Mouse (Mus musculus) CH12.LX (cell line): ENCODE results near the gene Lrp5. TPM values are rescaled to one million over a fixed set of nuclear protein-coding genes. Genes with fewer than 3 reads are reported as not detected.
A peak's percentile ranks its signal among the peaks of the same experiment; 100 is the strongest.

Source experiments
- DNase-seq: peaks from one replicate; pipeline ENCODE4 v3.0.0-alpha.2; 2013; ENCODE audit errors: extremely low read depth
- H3K27ac ChIP-seq: 2 replicates; pipeline ENCODE4 v1.5.1; 2012; ENCODE audit warnings: low read depth, mild to moderate bottlenecking, control low read depth, moderate library complexity; ENCODE audit not compliant: insufficient read depth
- H3K27me3 ChIP-seq: replicated peaks from 2 replicates; pipeline ENCODE3; 2012; ENCODE audit warnings: inconsistent platforms
- H3K36me3 ChIP-seq, 2 experiments: replicated peaks in 1 of 2; 2 replicates each; pipeline versions ENCODE3 to v1.6.1; 2012; ENCODE audit warnings: inconsistent platforms in 1 of 2, low read length in 1 of 2, mild to moderate bottlenecking in 1 of 2, mixed read lengths in 1 of 2, moderate library complexity in 1 of 2; ENCODE audit not compliant: control insufficient read depth in 1 of 2, insufficient read depth in 1 of 2
- H3K4me1 ChIP-seq, 2 experiments: 2 replicates each; pipeline ENCODE4 v1.6.1; 2012; ENCODE audit warnings: inconsistent platforms in 1 of 2, moderate library complexity in 1 of 2; ENCODE audit not compliant: insufficient read depth in 2 of 2, control insufficient read depth in 1 of 2
- H3K4me2 ChIP-seq: 2 replicates; pipeline ENCODE4 v1.6.1; 2012; ENCODE audit warnings: low read depth, mild to moderate bottlenecking, control low read depth; ENCODE audit not compliant: poor library complexity, insufficient read depth, severe bottlenecking
- H3K4me3 ChIP-seq, 3 experiments: fragments of 150-350 bp in 1 of 3; sonication (generic) in 1 of 3; replicated peaks in 1 of 3; 2 replicates each; pipeline versions ENCODE3 to v1.5.1; 2011 to 2012; ENCODE audit warnings: low read depth in 2 of 3, low read length in 2 of 3, mild to moderate bottlenecking in 2 of 3, moderate library complexity in 2 of 3, control low read depth in 1 of 3, improper control_type of control experiment in 1 of 3, inconsistent platforms in 1 of 3, mixed read lengths in 1 of 3; ENCODE audit not compliant: poor library complexity in 1 of 3
- H3K79me2 ChIP-seq: replicated peaks from 2 replicates; pipeline ENCODE4 v1.6.1; 2012; ENCODE audit warnings: mild to moderate bottlenecking, moderate library complexity; ENCODE audit not compliant: control insufficient read depth, poor library complexity, insufficient read depth, severe bottlenecking; ENCODE audit errors: extremely low read depth
- H3K9ac ChIP-seq: 2 replicates; pipeline ENCODE4 v1.6.1; 2012; ENCODE audit warnings: low read depth, mild to moderate bottlenecking, control low read depth, moderate library complexity; ENCODE audit not compliant: insufficient read depth
- H3K9me3 ChIP-seq: replicated peaks from 2 replicates; pipeline ENCODE3; 2012; ENCODE audit warnings: low read length, inconsistent platforms, mixed read lengths
- CTCF ChIP-seq, 2 experiments: IDR thresholded peaks in 1 of 2; conservative IDR thresholded peaks in 1 of 2; 2 replicates each; pipeline ENCODE4 v1.5.1; 2011 to 2012; ENCODE audit warnings: low read depth in 2 of 2, low read length in 2 of 2, improper control_type of control experiment in 1 of 2, inconsistent platforms in 1 of 2, mild to moderate bottlenecking in 1 of 2, moderate library complexity in 1 of 2
- ETS1 ChIP-seq: conservative IDR thresholded peaks from 2 replicates; pipeline ENCODE4 v1.6.1; 2012; ENCODE audit warnings: low read depth, mild to moderate bottlenecking, inconsistent platforms, low read length, improper control_type of control experiment, moderate library complexity
- JUN ChIP-seq: IDR thresholded peaks from 2 replicates; pipeline ENCODE4 v1.6.1; 2011; ENCODE audit warnings: low read depth, mild to moderate bottlenecking, low read length, improper control_type of control experiment, moderate library complexity; ENCODE audit not compliant: insufficient read depth
- JUND ChIP-seq: conservative IDR thresholded peaks from 2 replicates; pipeline ENCODE4 v1.6.1; 2011; ENCODE audit warnings: low read depth, low read length, improper control_type of control experiment
- MAX ChIP-seq: IDR thresholded peaks from 2 replicates; pipeline ENCODE4 v1.6.1; 2011; ENCODE audit warnings: low read length, improper control_type of control experiment
- MYC ChIP-seq: IDR thresholded peaks from 2 replicates; pipeline ENCODE4 v1.6.1; 2011; ENCODE audit warnings: low read depth, mild to moderate bottlenecking, improper control_type of control experiment, low read length
- NELFE ChIP-seq: IDR thresholded peaks from 2 replicates; pipeline ENCODE4 v1.6.1; 2011; ENCODE audit warnings: low read depth, low read length, improper control_type of control experiment
- POLR2A ChIP-seq: IDR thresholded peaks from 2 replicates; pipeline ENCODE4 v1.6.1; 2011; ENCODE audit warnings: low read depth, mild to moderate bottlenecking, improper control_type of control experiment, low read length
- POLR2AphosphoS2 ChIP-seq: IDR thresholded peaks from 2 replicates; pipeline ENCODE4 v1.6.1; 2011; ENCODE audit warnings: low read depth, low read length, improper control_type of control experiment
- RAD21 ChIP-seq: IDR thresholded peaks from 2 replicates; pipeline ENCODE4 v1.6.1; 2011; ENCODE audit warnings: low read depth, mild to moderate bottlenecking, low read length, improper control_type of control experiment, moderate library complexity
- RCOR1 ChIP-seq: conservative IDR thresholded peaks from 2 replicates; pipeline ENCODE4 v1.6.1; 2012; ENCODE audit warnings: low read depth, mild to moderate bottlenecking, inconsistent platforms, low read length, improper control_type of control experiment
- SMC3 ChIP-seq: IDR thresholded peaks from 2 replicates; pipeline ENCODE4 v1.6.1; 2011; ENCODE audit warnings: low read depth, low read length, improper control_type of control experiment
- TBP ChIP-seq: conservative IDR thresholded peaks from 2 replicates; pipeline ENCODE4 v1.6.1; 2011; ENCODE audit warnings: low read depth, low read length, improper control_type of control experiment
- TCF12 ChIP-seq: IDR thresholded peaks from 2 replicates; pipeline ENCODE4 v1.6.1; 2014; ENCODE audit warnings: low read depth, mild to moderate bottlenecking, inconsistent platforms, low read length, improper control_type of control experiment
- ZKSCAN1 ChIP-seq: IDR thresholded peaks from 2 replicates; pipeline ENCODE4 v1.6.1; 2012; ENCODE audit warnings: low read depth, inconsistent platforms, low read length, improper control_type of control experiment, borderline replicate concordance
- ZMIZ1 ChIP-seq: IDR thresholded peaks from 2 replicates; pipeline ENCODE4 v1.6.1; 2012; ENCODE audit warnings: low read depth, mild to moderate bottlenecking, inconsistent platforms, low read length, improper control_type of control experiment
- ZNF384 ChIP-seq: IDR thresholded peaks from 2 replicates; pipeline ENCODE4 v1.6.1; 2012; ENCODE audit warnings: low read depth, low read length, improper control_type of control experiment, inconsistent platforms
- dilution Hi-C: fragments of 300-500 bp; cut with MboI; formaldehyde crosslinking; loops from 2 replicates; pipeline ENCODE4 v1.14.3; 2020; ENCODE audit warnings: low sequenced_read_pairs; ENCODE audit not compliant: extremely low pct_unique_long_range_greater_than_20kb, extremely low pct_ligation_motif_present
- in situ Hi-C: fragments of 300-500 bp; cut with MboI; formaldehyde crosslinking; loops from 3 replicates; pipeline ENCODE4 v1.14.3; 2019; ENCODE audit warnings: low sequenced_read_pairs, low pct_ligation_motif_present, low pct_unique_long_range_greater_than_20kb, mixed read lengths
- polyA plus RNA-seq: library from polyadenylated mRNA; unstranded; fragments of >175 nt; gene quantifications from 2 replicates; pipeline ENCODE4 v1.2.1, GENCODE M21; 2012; ENCODE audit warnings: low read depth; ENCODE audit not compliant: insufficient read length
- total RNA-seq, 2 experiments: library from RNA; depleted of rRNA; stranded (reverse); fragments of 300-350 nt in 1 of 2; fragments of >200 nt in 1 of 2; gene quantifications; 2 replicates each; pipeline ENCODE4 v1.2.3; 2012 to 2014

Lrp5 gene
- total and polyA plus RNA-seq, 3 experiments = 0.13 to 1.4 (median 1.1) TPM

- H3K4me3 ChIP-seq = no peak overlapping the region
- no peaks in the 10 kb centered on the region for H3K9me3 ChIP-seq
- no peak overlapping the region for H3K27ac ChIP-seq
- no peaks in the 10 kb centered on the region for H3K27me3 ChIP-seq
- TF ChIP-seq TBP (no peak), ETS1 (no peak), ZMIZ1 (no peak), ZNF384 (no peak), JUN (no peak), NELFE (no peak), MAX (no peak), MYC (no peak), TCF12 (no peak), POLR2A (no peak), JUND (no peak), ZKSCAN1 (no peak)
- H3K79me2 ChIP-seq = no peaks in the 10 kb centered on the region
- no peak overlapping the region for H3K4me2 ChIP-seq
- H3K36me3 ChIP-seq = peaks cover 0 to 13% of the 10 kb centered on the region in 2 experiments
- no peaks in the 10 kb centered on the region for H3K4me1 ChIP-seq
- no peak for DNase-seq
- no peak overlapping the region for H3K9ac ChIP-seq
- in situ Hi-C loops (no loop called here), dilution Hi-C loops (no loop called here)
Measured at GRCm38 (mm10) chr19:3586026-3586425, 100.3 kb downstream of the Lrp5 start.

- Histone ChIP-seq H3K4me2 (peak overlapping the region; percentile 80), H3K27me3 (no peaks in the 10 kb centered on the region), H3K9me3 (peaks cover 2% of the 10 kb centered on the region), H3K9ac (no peak overlapping the region), H3K79me2 (no peaks in the 10 kb centered on the region), H3K36me3 (peaks cover 0 to 8% of the 10 kb centered on the region in 2 experiments), H3K4me3 (no peak overlapping the region), H3K4me1 (peaks cover 0 to 17% of the 10 kb centered on the region in 2 experiments; a peak in 2 of 4 replicates), H3K27ac (no peak overlapping the region)
- in situ Hi-C loops = no loop called here
- peak; percentile 40 for DNase-seq
- dilution Hi-C loops = no loop called here
- TF ChIP-seq RCOR1 (no peak), CTCF (conservative IDR thresholded peaks at IDR 0.05 in 1 of 2, IDR thresholded peaks at IDR 0.05 in 1 of 2; ENCODE audit: low read depth in 2 of 2, low read length in 2 of 2) (peak in 1 of 2 experiments; percentile 64; a peak in 3 of 4 replicates), POLR2AphosphoS2 (no peak), MAX (no peak), ZMIZ1 (no peak), RAD21 (peak; percentile 16), JUND (no peak), SMC3 (peak; percentile 36)
Measured at GRCm38 (mm10) chr19:3581326-3581725, 105.0 kb downstream of the Lrp5 start.
